Mouse (Mus musculus): ENCODE measurements at regions not wholly inside any gene's neighbourhood (a gene's known extent, or its start where the extent isn't known, plus 50 kb on each side); places are given as distances from the start of the nearest gene placed in this dataset.

- DNase-seq (ENCODE audit: extremely low spot score, low read depth, low spot score), result no peak
Observed at GRCm38 (mm10) chr4:67626641-67627040, 799.3 kb downstream of the Tlr4 start.

DNA sequence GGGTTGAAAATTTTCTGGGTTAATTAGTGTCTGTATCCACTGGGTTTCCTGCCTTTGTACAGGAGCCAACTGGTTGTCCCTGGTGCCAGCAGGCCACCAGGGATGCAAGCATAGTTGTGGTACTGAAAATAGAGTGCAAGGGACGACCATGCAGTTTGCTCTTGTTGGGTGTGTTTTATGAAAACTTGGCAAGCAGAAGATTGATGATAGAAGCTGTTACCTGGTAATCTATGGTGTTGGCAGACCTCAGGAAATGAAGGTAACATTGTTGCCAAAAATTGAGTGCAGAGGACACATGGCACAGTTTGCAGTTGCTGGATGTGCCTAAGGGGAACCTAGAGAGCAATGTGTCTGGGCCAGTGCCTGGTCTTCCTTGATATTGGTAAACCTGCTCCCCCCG lies 818.7 kb downstream of the Tlr4 start:
- no peak for DNase-seq (ENCODE audit: extremely low spot score, low read depth, low spot score)

GRCm38 (mm10) chr4:67662122-67662521 lies 834.7 kb downstream of the Tlr4 start:
- DNase-seq (ENCODE audit: extremely low spot score, low read depth, low spot score), result no peak

- DNase-seq (ENCODE audit: extremely low spot score, low read depth, low spot score), result no peak
Observed at GRCm38 (mm10) chr4:67673961-67674360, 846.6 kb downstream of the Tlr4 start.

GRCm38 (mm10) chr4:67677589-67677988 lies 850.2 kb downstream of the Tlr4 start:
- no peak for DNase-seq (ENCODE audit: extremely low spot score, low read depth, low spot score)

GRCm38 (mm10) chr4:67698438-67698837 lies 871.1 kb downstream of the Tlr4 start:
- no peak for DNase-seq (ENCODE audit: extremely low spot score, low read depth, low spot score)
